Mouse (Mus musculus) mammary gland, adult 2 months (tissue): ENCODE data around the gene Srgap2. TPM values are rescaled to one million over a fixed set of nuclear protein-coding genes. Genes with fewer than 3 reads are reported as not detected.

Source experiments
- polyA plus RNA-seq: library from polyadenylated mRNA; depleted of rRNA; stranded (reverse); fragments of >200 nt; gene quantifications from 2 replicates; pipeline ENCODE4 v1.2.3, GENCODE M21; 2012; ENCODE audit warnings: low replicate concordance; rRNA removed

The Srgap2 gene
- polyA plus RNA-seq, result 21.9 and 23.1 TPM in 2 replicates

DNA sequence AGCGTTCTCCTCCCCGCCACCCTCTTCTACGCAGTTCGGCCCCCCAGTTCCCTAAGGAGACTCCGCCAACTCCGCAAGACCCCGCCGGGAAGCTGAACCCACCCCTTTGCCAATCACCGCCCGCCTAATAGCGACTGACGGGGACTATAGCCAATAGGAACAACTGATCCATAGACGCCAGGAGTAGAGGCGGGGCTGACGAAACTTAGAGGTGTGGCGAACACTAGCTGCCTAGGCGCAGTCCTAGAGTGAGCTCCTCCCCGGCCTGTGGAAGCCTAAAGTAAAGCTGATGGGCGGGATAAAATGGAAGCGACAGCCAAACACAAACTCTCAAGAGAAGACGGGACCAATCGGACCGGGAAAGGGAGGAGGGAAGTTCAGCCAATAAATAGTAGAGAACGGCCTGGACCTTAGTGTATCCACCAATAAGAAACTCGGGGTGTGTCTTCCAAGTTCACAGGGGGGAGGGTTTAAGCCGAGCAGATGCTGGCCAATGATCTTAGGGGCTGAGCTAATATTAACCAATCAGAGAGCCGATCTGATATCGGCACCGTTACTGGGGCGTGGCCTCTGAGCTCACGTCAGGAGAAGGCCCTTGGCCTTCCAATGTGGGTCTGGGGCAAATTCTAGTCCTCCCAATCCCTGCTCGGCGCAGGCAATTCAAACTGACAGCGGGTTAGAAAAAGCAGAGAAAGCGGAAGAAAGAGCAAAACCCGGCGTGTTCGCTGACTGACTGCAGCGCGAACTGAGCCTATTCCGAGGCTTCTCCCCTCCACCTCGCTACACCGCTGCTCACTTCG, at the start of gene Srgap2, which contains the start of gene Fam72a:
Gene Srgap2, minus strand, starts transcription at position 72 of the 800 bp plus-strand sequence.
Gene Fam72a, plus strand, starts transcription at position 623 of the 800 bp plus-strand sequence.

GRCm38 (mm10) chr1:131279456-131279776, 247.7 kb downstream of the Srgap2 start, which contains the start of gene Ikbke:
Gene Ikbke, minus strand, starts transcription at chr1:131279606.

DNA sequence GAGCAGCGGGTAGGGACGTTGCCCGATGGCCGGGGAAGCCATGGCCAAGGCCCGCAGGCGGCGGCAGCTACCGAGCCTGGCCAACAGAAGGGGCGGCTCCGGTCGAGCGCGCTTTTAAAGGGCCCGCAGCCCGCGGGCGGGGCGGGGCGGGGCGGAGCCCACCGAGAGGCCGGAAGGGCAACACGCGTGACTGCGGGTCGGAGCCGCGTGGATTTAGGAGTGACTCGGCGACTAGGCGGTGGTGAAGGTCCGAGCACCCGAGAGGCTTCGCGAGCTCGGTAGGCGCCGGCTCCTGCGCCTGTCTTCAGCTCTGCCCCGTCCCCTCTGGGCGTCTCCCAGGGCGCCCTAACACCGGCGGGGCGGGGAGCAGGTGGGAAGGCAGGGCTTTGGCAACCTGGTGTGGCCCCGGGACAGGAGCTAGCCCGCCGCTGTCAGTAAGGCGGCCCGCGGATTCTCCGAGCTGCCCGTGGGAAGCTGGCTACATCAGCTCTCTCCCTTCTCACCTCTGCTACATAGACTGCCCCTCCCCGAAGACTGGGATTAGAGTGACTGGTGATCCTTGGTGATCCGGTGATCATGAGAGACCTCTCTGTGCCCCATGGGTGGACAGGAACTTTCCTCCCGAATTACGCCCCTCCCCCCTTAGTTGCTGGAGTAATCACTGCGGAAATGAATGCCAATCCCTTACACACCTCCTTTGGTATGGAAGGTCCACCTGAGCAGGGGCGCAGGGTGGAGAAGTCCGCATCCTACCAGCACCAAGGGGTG, 281.9 kb downstream of the Srgap2 start, which contains the start of gene Rassf5:
Gene Rassf5, minus strand, starts transcription at position 170 of the 768 bp plus-strand sequence.

Other genes starting within 250 kb of the Srgap2 start
- 43.0 and 44.2 TPM in 2 replicates for gene Ikbke, start 247.7 kb downstream of the Srgap2 start, polyA plus RNA-seq
- gene Fam72a, start 551 bp upstream of the Srgap2 start, polyA plus RNA-seq, result 0.12 and 0.29 TPM in 2 replicates
- gene Avpr1b, start 71.9 kb upstream of the Srgap2 start, polyA plus RNA-seq, result not detected in 2 replicates
- gene Ctse, start 111.0 kb upstream of the Srgap2 start, polyA plus RNA-seq, result 13.5 and 22.8 TPM in 2 replicates
- gene Rab7b, start 161.3 kb upstream of the Srgap2 start, polyA plus RNA-seq, result 11.5 and 22.1 TPM in 2 replicates
- 0.17 TPM in 1 of 2 replicates, not detected in the other for gene Slc26a9, start 216.7 kb upstream of the Srgap2 start, polyA plus RNA-seq